Mouse (Mus musculus) stomach, postnatal 0 days (tissue): ENCODE measurements around the gene Spp1. TPM values are rescaled to one million over a fixed set of nuclear protein-coding genes. Genes with fewer than 3 reads are reported as not detected.
A peak's percentile ranks its signal among the peaks of the same experiment; 100 is the strongest.

ENCODE experiments used
- ATAC-seq: fragments of 200-750 bp; cut with Nextera tagmentation; 2 replicates; pipeline ENCODE4 v1.8.0; 2017; ENCODE audit not compliant: low FRiP score, low TSS enrichment
- DNase-seq: peaks from one replicate; pipeline ENCODE4 v3.0.0-alpha.2; 2016; ENCODE audit warnings: low spot score
- H3K27ac ChIP-seq: fragments of 300-500 bp; sonication (generic); replicated peaks from 2 replicates; pipeline ENCODE4 v1.5.1; 2014; ENCODE audit warnings: mild to moderate bottlenecking, control low read depth
- H3K27me3 ChIP-seq: fragments of 300-500 bp; sonication (generic); 2 replicates; pipeline ENCODE4 v1.6.1; 2014; ENCODE audit warnings: low read length; ENCODE audit not compliant: control insufficient read depth, insufficient read depth
- H3K36me3 ChIP-seq: fragments of 300-500 bp; sonication (generic); 2 replicates; pipeline ENCODE4 v1.6.1; 2014; ENCODE audit warnings: low read length, mixed read lengths; ENCODE audit not compliant: control insufficient read depth, insufficient read depth
- H3K4me1 ChIP-seq: fragments of 300-500 bp; sonication (generic); replicated peaks from 2 replicates; pipeline ENCODE4 v1.6.1; 2014; ENCODE audit warnings: antibody characterized with exemption; ENCODE audit not compliant: control insufficient read depth, insufficient read depth
- H3K4me2 ChIP-seq: fragments of 300-500 bp; sonication (generic); replicated peaks from 2 replicates; pipeline ENCODE4 v1.6.1; 2014; ENCODE audit warnings: low read depth, mild to moderate bottlenecking, control low read depth, moderate library complexity
- H3K4me3 ChIP-seq: fragments of 300-500 bp; sonication (generic); 2 replicates; pipeline ENCODE4 v1.5.1; 2014; ENCODE audit warnings: low read depth, low read length, control low read depth
- H3K9ac ChIP-seq: fragments of 300-500 bp; sonication (generic); 2 replicates; pipeline ENCODE4 v1.6.1; 2014; ENCODE audit warnings: mild to moderate bottlenecking, low read length, control low read depth, mixed read lengths
- H3K9me3 ChIP-seq: fragments of 300-500 bp; sonication (generic); 2 replicates; pipeline ENCODE4 v1.6.1; 2016; ENCODE audit warnings: low read length; ENCODE audit not compliant: control insufficient read depth
- CTCF ChIP-seq: IDR thresholded peaks from 2 replicates; pipeline ENCODE4 v1.5.1; 2016; ENCODE audit warnings: antibody characterized with exemption, low read depth, mild to moderate bottlenecking, moderate library complexity
- EP300 ChIP-seq: optimal IDR thresholded peaks from 2 replicates; pipeline ENCODE3; 2016; ENCODE audit warnings: antibody characterized with exemption
- WGBS: fragments of 180-500 bp; shearing (Covaris S2); extraction: QIAGEN DNeasy Blood & Tissue Kit; methylation state at CpG from one replicate; pipeline ENCODE4 v1.1.7; 2014; 5-methylcytosine and 5-hydroxymethylcytosine counted together
- polyA plus RNA-seq: library from polyadenylated mRNA; unstranded; fragments of >200 nt; fragmentation: Nextera tagmentation; extraction: Ambion mirVana; gene quantifications from 2 replicates; pipeline ENCODE4 v1.2.1, GENCODE M21; 2015

Spp1 gene
- polyA plus RNA-seq, 1 experiment from 2014 or later, result 233 TPM

DNA sequence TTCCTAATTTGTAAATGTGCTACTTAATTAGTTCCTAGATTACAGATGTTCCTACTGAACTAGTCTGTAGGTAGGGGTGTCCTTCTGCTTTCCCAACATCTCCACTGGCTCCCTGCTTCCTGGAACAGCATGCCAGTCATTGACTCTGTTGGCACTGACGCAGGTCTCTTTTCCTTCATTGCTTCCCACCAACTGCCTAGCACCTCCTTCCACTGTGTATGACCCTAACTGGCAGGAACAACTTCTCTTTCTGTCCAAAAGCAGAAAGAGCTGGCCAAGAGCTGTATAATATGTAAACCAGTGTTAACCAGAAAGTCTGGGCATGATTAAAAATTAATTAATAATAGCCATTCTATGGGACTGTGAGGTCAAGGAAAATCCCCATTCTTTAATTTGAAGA is 17.2 kb upstream of the Spp1 start:
- DNase-seq (no peak), ATAC-seq (no peak)
- Histone ChIP-seq H3K27ac (no peak overlapping the region), H3K9me3 (no peaks in the 10 kb centered on the region), H3K27me3 (no peaks in the 10 kb centered on the region), H3K36me3 (no peaks in the 10 kb centered on the region), H3K9ac (no peak overlapping the region), H3K4me3 (no peak overlapping the region), H3K4me2 (no peak overlapping the region), H3K4me1 (no peaks in the 10 kb centered on the region)
- 84% methylated on average over 1 of the region's 1 CpGs for WGBS
- TF ChIP-seq CTCF, result no peak
- TF ChIP-seq EP300, result no peak

DNA sequence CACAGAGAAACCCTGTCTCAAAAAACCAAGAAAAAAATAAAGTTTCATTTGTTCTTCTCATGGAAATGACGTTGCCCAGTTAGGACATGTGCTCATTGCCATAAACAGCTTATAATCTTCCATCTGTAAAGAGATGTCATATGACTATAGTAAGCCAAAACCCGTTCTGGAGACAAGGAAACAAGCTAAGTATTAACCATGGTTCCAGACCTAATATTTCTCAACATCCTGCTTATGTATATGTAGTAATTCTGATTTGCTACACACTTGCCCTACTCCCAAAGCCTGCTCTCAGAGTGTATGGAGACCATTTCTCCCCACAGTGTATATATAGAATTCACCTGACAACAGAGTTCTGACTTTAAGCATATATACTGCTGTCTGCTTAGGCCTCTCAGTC is 12.9 kb upstream of the Spp1 start:
- H3K4me1 ChIP-seq, result no peaks in the 10 kb centered on the region
- H3K4me2 ChIP-seq, result no peak overlapping the region
- H3K4me3 ChIP-seq, result no peak overlapping the region
- DNase-seq (no peak), ATAC-seq (no peak)
- no peak overlapping the region for H3K27ac ChIP-seq
- TF ChIP-seq EP300, result no peak
- TF ChIP-seq CTCF, result no peak
- no peaks in the 10 kb centered on the region for H3K27me3 ChIP-seq
- no peaks in the 10 kb centered on the region for H3K9me3 ChIP-seq
- H3K36me3 ChIP-seq, result no peaks in the 10 kb centered on the region
- H3K9ac ChIP-seq, result no peak overlapping the region
- 64% methylated on average over 2 of the region's 2 CpGs for WGBS

DNA sequence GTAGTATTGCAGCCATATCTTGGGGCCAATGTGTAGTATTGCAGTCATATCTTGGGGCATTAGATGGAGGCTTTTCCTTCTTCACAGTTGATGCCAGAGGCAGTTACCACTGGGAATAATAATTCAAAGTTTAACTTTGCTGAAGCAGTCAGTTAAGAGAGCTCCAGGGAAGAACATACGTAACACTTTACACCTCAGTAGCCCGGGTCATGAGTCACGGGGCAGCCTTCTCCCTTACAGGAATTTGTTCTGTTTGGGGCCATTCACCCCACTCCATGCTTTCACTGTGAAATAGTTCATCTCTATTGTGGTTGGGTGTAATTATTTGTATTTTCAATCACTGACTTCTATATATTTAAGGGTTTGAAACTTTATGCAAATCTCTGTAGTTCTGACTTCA is 11.1 kb upstream of the Spp1 start:
- H3K9ac ChIP-seq, result no peak overlapping the region
- H3K27me3 ChIP-seq, result no peaks in the 10 kb centered on the region
- H3K27ac ChIP-seq, result no peak overlapping the region
- ATAC-seq (no peak), DNase-seq (no peak)
- H3K4me3 ChIP-seq, result no peak overlapping the region
- WGBS, result 87% methylated on average over 3 of the region's 3 CpGs
- no peaks in the 10 kb centered on the region for H3K9me3 ChIP-seq
- no peaks in the 10 kb centered on the region for H3K4me1 ChIP-seq
- H3K36me3 ChIP-seq, result no peaks in the 10 kb centered on the region
- TF ChIP-seq EP300 (no peak), CTCF (no peak)
- H3K4me2 ChIP-seq, result no peak overlapping the region

- Histone ChIP-seq H3K27me3 (no peaks in the 10 kb centered on the region), H3K4me1 (no peaks in the 10 kb centered on the region), H3K36me3 (no peaks in the 10 kb centered on the region), H3K4me2 (no peak overlapping the region), H3K9ac (no peak overlapping the region), H3K27ac (no peak overlapping the region), H3K9me3 (no peaks in the 10 kb centered on the region), H3K4me3 (no peak overlapping the region)
- ATAC-seq (no peak), DNase-seq (no peak)
- 74% methylated on average over 8 of the region's 8 CpGs for WGBS
- no peak for TF ChIP-seq EP300
- TF ChIP-seq CTCF, result no peak
Observed at GRCm38 (mm10) chr5:104425949-104426348, 9.0 kb upstream of the Spp1 start.

DNA sequence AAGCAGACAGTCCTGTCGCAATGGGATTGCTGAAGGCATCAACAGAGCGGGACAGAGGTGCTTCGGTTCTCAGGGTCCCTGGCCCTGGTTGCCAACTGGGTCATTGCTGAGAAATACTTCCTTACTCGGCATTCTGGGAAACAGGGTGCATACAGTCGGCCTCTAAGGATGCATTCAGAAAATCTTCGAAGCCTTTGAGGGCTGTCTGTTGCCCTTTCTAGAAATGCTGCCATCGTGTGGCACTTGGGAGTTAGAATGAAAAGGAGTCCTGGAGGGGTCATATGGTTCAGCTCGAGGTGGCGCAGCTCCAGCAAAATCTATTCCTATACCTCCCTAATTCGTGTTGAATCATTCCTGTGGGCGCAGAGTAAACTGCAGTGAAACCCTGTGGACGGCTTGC is 2.0 kb upstream of the Spp1 start:
- DNase-seq (peak; percentile 55), ATAC-seq (0 out of 2 replicates have a peak, but pooled peaks have one; percentile 38)
- Histone ChIP-seq H3K9me3 (no peaks in the 10 kb centered on the region), H3K4me3 (no peak overlapping the region), H3K27me3 (no peaks in the 10 kb centered on the region), H3K36me3 (no peaks in the 10 kb centered on the region), H3K4me2 (no peak overlapping the region), H3K27ac (no peak overlapping the region), H3K4me1 (no peaks in the 10 kb centered on the region), H3K9ac (no peak overlapping the region)
- WGBS, result 29% methylated on average over 12 of the region's 12 CpGs
- peak; percentile 65 for TF ChIP-seq CTCF
- no peak for TF ChIP-seq EP300

DNA sequence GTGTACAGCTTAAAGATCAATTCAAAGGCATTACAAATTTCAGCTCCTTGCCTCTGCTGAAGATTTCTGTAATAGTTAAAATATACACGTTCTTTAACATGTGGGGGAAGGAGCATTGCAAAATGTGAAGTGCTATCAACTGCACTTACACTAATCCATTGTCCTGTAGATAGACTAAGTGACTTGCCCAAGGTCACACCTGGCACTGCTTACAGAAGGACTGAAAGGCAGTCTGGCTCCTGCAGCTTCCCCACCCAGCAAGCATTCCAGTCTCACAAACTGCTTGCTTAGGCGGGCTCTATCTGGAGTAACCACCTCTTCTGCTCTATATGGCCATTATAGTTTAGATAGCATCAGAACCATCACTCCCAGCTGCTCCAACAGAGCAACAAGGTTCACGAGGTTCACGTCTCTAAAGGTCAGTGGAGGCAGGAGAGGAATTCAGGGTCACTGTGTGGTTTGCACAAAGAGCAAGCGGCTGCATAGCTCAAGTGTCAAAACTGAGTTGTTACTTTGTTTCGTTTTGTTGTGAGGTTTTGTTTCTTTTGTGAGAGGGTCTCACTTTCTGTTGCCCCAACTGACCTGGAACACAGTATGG is 851 bp upstream of the Spp1 start:
- no peak overlapping the region for H3K4me2 ChIP-seq
- 41% methylated on average over 6 of the region's 6 CpGs for WGBS
- ATAC-seq (no peak), DNase-seq (no peak)
- H3K4me1 ChIP-seq, result no peaks in the 10 kb centered on the region
- no peak overlapping the region for H3K4me3 ChIP-seq
- no peak overlapping the region for H3K9ac ChIP-seq
- H3K27ac ChIP-seq, result no peak overlapping the region
- no peaks in the 10 kb centered on the region for H3K27me3 ChIP-seq
- no peaks in the 10 kb centered on the region for H3K36me3 ChIP-seq
- no peaks in the 10 kb centered on the region for H3K9me3 ChIP-seq
- TF ChIP-seq CTCF, result no peak
- TF ChIP-seq EP300, result no peak
